In genomic region chr14:51103217-51103616, GRCm38 (mm10) we compare ENCODE assay signal across 10 mouse cellular contexts. TPM values are rescaled to one million over a fixed set of nuclear protein-coding genes. Genes with fewer than 3 reads are reported as not detected.
DNase-seq lines count a peak whose midpoint lies in the region; ATAC-seq and TF ChIP-seq lines count a peak whose summit lies in the region.
"Had no signal": no experiment of that assay in that cellular context is flagged by ENCODE, and none has a peak within 500 bp of the region (broad histone marks: within the 10 kb centered on the region; RNA-seq: fewer than 3 reads in every experiment).

No protein-coding gene starts in this region.

- WGBS in kidney, adult 2 months, result 77% methylated on average over 3 of the region's 3 CpGs
- 66% methylated on average over 3 of the region's 3 CpGs for WGBS in kidney, embryonic 14.5 days
- 78% methylated on average over 3 of the region's 3 CpGs for WGBS in bone marrow, adult 2 months
- 67% methylated on average over 3 of the region's 3 CpGs for WGBS in limb, embryonic 11.5 days
- 50% methylated on average over 3 of the region's 3 CpGs for WGBS in stomach, postnatal 0 days

- no peaks in the 10 kb centered on the region for H3K27me3 ChIP-seq in kidney, adult 2 months (replicated peaks; ENCODE audit: control insufficient read depth, insufficient read depth, low read length)
- no peaks in the 10 kb centered on the region for H3K27me3 ChIP-seq in kidney, embryonic 14.5 days (ENCODE audit: control insufficient read depth, insufficient read depth, low read length)
- no peaks in the 10 kb centered on the region for H3K27me3 ChIP-seq in limb, embryonic 11.5 days (ENCODE audit: control insufficient read depth, insufficient read depth, low read length)
- H3K27me3 ChIP-seq in stomach, postnatal 0 days (ENCODE audit: control insufficient read depth, insufficient read depth, low read length), result no peaks in the 10 kb centered on the region

- peak; percentile 83 for TF ChIP-seq CTCF in kidney, adult 2 months (conservative IDR thresholded peaks at IDR 0.05; ENCODE audit: insufficient read depth, insufficient read length, low read depth, low read length)
- peak; percentile 91 for TF ChIP-seq CTCF in bone marrow, adult 2 months (IDR thresholded peaks at IDR 0.05; ENCODE audit: control insufficient read depth, insufficient read depth, low read length)
- TF ChIP-seq CTCF in embryonic fibroblast, embryonic 13.5 days (IDR thresholded peaks at IDR 0.05; ENCODE audit: borderline replicate concordance, insufficient read depth, low read length), result peak; percentile 77; the same call in 1 of the 2 replicates
- TF ChIP-seq CTCF in stomach, postnatal 0 days (IDR thresholded peaks at IDR 0.05; ENCODE audit: low read depth), result peak; percentile 88

- peak; percentile 69 for DNase-seq in kidney, adult 2 months
- peak; percentile 78 for DNase-seq in induced T-regulatory cell, adult 2 months (ENCODE audit: low read depth)
- peak; percentile 81 for DNase-seq in limb, embryonic 11.5 days (ENCODE audit: low spot score)
- peak; percentile 75 for DNase-seq in stomach, postnatal 0 days (ENCODE audit: low spot score)

- no peak overlapping the region for H3K4me2 ChIP-seq in kidney, embryonic 14.5 days (replicated peaks; ENCODE audit: low read depth, low read length)
- no peak overlapping the region for H3K4me2 ChIP-seq in limb, embryonic 11.5 days (ENCODE audit: low read depth, severe bottlenecking)
- no peak overlapping the region for H3K4me2 ChIP-seq in stomach, postnatal 0 days (replicated peaks; ENCODE audit: low read depth)

- no peak overlapping the region for H3K4me3 ChIP-seq in kidney, adult 2 months (ENCODE audit: insufficient read depth, low read depth, low read length)
- H3K4me3 ChIP-seq in kidney, embryonic 14.5 days (ENCODE audit: low read length), result no peak overlapping the region
- no peak overlapping the region for H3K4me3 ChIP-seq in bone marrow, adult 2 months (replicated peaks; ENCODE audit: control insufficient read depth, low read depth, low read length)
- H3K4me3 ChIP-seq in embryonic fibroblast, embryonic 13.5 days (ENCODE audit: insufficient read depth, low read length), result no peak overlapping the region
- no peak overlapping the region for H3K4me3 ChIP-seq in limb, embryonic 11.5 days (ENCODE audit: low read depth, low read length)
- H3K4me3 ChIP-seq in stomach, postnatal 0 days (ENCODE audit: low read depth, low read length), result no peak overlapping the region

- no peaks in the 10 kb centered on the region for H3K4me1 ChIP-seq in kidney, adult 2 months (ENCODE audit: control insufficient read depth, insufficient read depth, low read length)
- H3K4me1 ChIP-seq in kidney, embryonic 14.5 days (ENCODE audit: control insufficient read depth, insufficient read depth, low read length), result no peaks in the 10 kb centered on the region
- H3K4me1 ChIP-seq in bone marrow, adult 2 months (ENCODE audit: control insufficient read depth, insufficient read depth, low read length), result no peaks in the 10 kb centered on the region; the same call in 1 of the 2 replicates
- H3K4me1 ChIP-seq in embryonic fibroblast, embryonic 13.5 days (ENCODE audit: control insufficient read depth, insufficient read depth, low read length), result no peaks in the 10 kb centered on the region
- H3K4me1 ChIP-seq in limb, embryonic 11.5 days (ENCODE audit: control insufficient read depth, insufficient read depth, low read length), result no peaks in the 10 kb centered on the region
- no peaks in the 10 kb centered on the region for H3K4me1 ChIP-seq in stomach, postnatal 0 days (replicated peaks; ENCODE audit: control insufficient read depth, insufficient read depth)

- TF ChIP-seq POLR2A in kidney, adult 2 months (IDR thresholded peaks at IDR 0.05; ENCODE audit: low read depth, low read length), result no peak
- TF ChIP-seq POLR2A in bone marrow, adult 2 months (IDR thresholded peaks at IDR 0.05; ENCODE audit: borderline replicate concordance, control insufficient read depth, low read depth, low read length), result no peak
- TF ChIP-seq POLR2A in embryonic fibroblast, embryonic 13.5 days (IDR thresholded peaks at IDR 0.05; ENCODE audit: low read depth, low read length), result no peak

- no peaks in the 10 kb centered on the region for H3K36me3 ChIP-seq in kidney, adult 2 months (ENCODE audit: control insufficient read depth, insufficient read depth, low read length)
- no peaks in the 10 kb centered on the region for H3K36me3 ChIP-seq in kidney, embryonic 14.5 days (ENCODE audit: control insufficient read depth, insufficient read depth, low read length)
- H3K36me3 ChIP-seq in limb, embryonic 11.5 days (ENCODE audit: control insufficient read depth, insufficient read depth, low read length), result no peaks in the 10 kb centered on the region
- H3K36me3 ChIP-seq in stomach, postnatal 0 days (ENCODE audit: control insufficient read depth, insufficient read depth, low read length), result no peaks in the 10 kb centered on the region

- ATAC-seq in kidney, embryonic 14.5 days (ENCODE audit: low FRiP score, low TSS enrichment), result no peak
- ATAC-seq in limb, embryonic 11.5 days (ENCODE audit: insufficient number of reproducible peaks, low FRiP score, low TSS enrichment, low read depth), result no peak
- peak; percentile 57 for ATAC-seq in monocyte, adult 5-6 weeks (replicated peaks; ENCODE audit: insufficient number of reproducible peaks, low FRiP score, low TSS enrichment, poor library complexity, severe bottlenecking)
- ATAC-seq in stomach, postnatal 0 days (ENCODE audit: low FRiP score, low TSS enrichment), result no peak

- no peaks in the 10 kb centered on the region for H3K9me3 ChIP-seq in kidney, embryonic 14.5 days (ENCODE audit: control insufficient read depth, low read length)
- H3K9me3 ChIP-seq in limb, embryonic 11.5 days (ENCODE audit: control insufficient read depth, low read length), result no peaks in the 10 kb centered on the region
- H3K9me3 ChIP-seq in stomach, postnatal 0 days (ENCODE audit: control insufficient read depth, low read length), result no peaks in the 10 kb centered on the region

- no peak overlapping the region for H3K9ac ChIP-seq in kidney, embryonic 14.5 days (ENCODE audit: low read depth, low read length)
- H3K9ac ChIP-seq in limb, embryonic 11.5 days (ENCODE audit: low read length), result no peak overlapping the region
- H3K9ac ChIP-seq in stomach, postnatal 0 days (ENCODE audit: low read length), result no peak overlapping the region

- no peak for TF ChIP-seq EP300 in stomach, postnatal 0 days (optimal IDR thresholded peaks at IDR 0.05)

- H3K27ac ChIP-seq in kidney, adult 2 months (ENCODE audit: insufficient read depth, low read depth, low read length), result no peak overlapping the region
- no peak overlapping the region for H3K27ac ChIP-seq in kidney, embryonic 14.5 days (ENCODE audit: low read depth, low read length)
- no peak overlapping the region for H3K27ac ChIP-seq in bone marrow, adult 2 months (ENCODE audit: control insufficient read depth, insufficient read depth, low read depth, low read length, poor library complexity)
- no peak overlapping the region for H3K27ac ChIP-seq in embryonic fibroblast, embryonic 13.5 days (ENCODE audit: insufficient read depth, low read length)
- H3K27ac ChIP-seq in limb, embryonic 11.5 days (replicated peaks; ENCODE audit: low read depth, low read length), result no peak overlapping the region
- no peak overlapping the region for H3K27ac ChIP-seq in stomach, postnatal 0 days (replicated peaks)

RNA-seq across cellular contexts. Expression of gene Eddm3b, which starts 11.0 kb away (rescaled TPM):
- 0.42 and 0.64 TPM in 2 replicates for polyA plus RNA-seq in kidney, adult 2 months (2012; rRNA removed)
- polyA plus RNA-seq in kidney, embryonic 14.5 days (2014; fragmentation: Nextera tagmentation; extraction: Ambion mirVana), result 2.1 and 2.5 TPM in 2 replicates
- polyA plus RNA-seq in bone marrow, adult 2 months (2011; ENCODE audit: insufficient read depth, insufficient read length, low replicate concordance, missing spikeins), result not detected in 2 replicates
- polyA plus RNA-seq in embryonic fibroblast, embryonic 13.5 days (2011; ENCODE audit: insufficient read length, low read depth, missing spikeins), result not detected in 2 replicates
- polyA plus RNA-seq in limb, embryonic 11.5 days (2014; fragmentation: Nextera tagmentation; extraction: Ambion mirVana), result not detected in 2 replicates
- not detected in 3 replicates for total RNA-seq in monocyte, adult 5-6 weeks (2017)
- not detected in 2 replicates for polyA plus RNA-seq in stomach, postnatal 0 days (2015; fragmentation: Nextera tagmentation; extraction: Ambion mirVana)
- total RNA-seq: left cerebral cortex, postnatal 14 days had no signal

RNA-seq across cellular contexts. Expression of gene Ang, which starts 12.3 kb away (rescaled TPM):
- polyA plus RNA-seq in kidney, adult 2 months (2012; rRNA removed), result 4.7 and 5.1 TPM in 2 replicates
- polyA plus RNA-seq in kidney, embryonic 14.5 days (2014; fragmentation: Nextera tagmentation; extraction: Ambion mirVana), result 6.3 and 9.5 TPM in 2 replicates
- 4.4 and 7.2 TPM in 2 replicates for polyA plus RNA-seq in bone marrow, adult 2 months (2011; ENCODE audit: insufficient read depth, insufficient read length, low replicate concordance, missing spikeins)
- 11.4 TPM in 2 replicates for polyA plus RNA-seq in embryonic fibroblast, embryonic 13.5 days (2011; ENCODE audit: insufficient read length, low read depth, missing spikeins)
- polyA plus RNA-seq in limb, embryonic 11.5 days (2014; fragmentation: Nextera tagmentation; extraction: Ambion mirVana), result 1.9 and 2.2 TPM in 2 replicates
- total RNA-seq in monocyte, adult 5-6 weeks (2017), result 0.75 to 1.2 TPM in 2 of 3 replicates, not detected in the other
- polyA plus RNA-seq in stomach, postnatal 0 days (2015; fragmentation: Nextera tagmentation; extraction: Ambion mirVana), result 27.7 and 29.5 TPM in 2 replicates

RNA-seq across cellular contexts. Expression of gene Rnase4, which starts 12.3 kb away (rescaled TPM):
- polyA plus RNA-seq in kidney, adult 2 months (2012; rRNA removed), result 35.1 and 41.2 TPM in 2 replicates
- polyA plus RNA-seq in kidney, embryonic 14.5 days (2014; fragmentation: Nextera tagmentation; extraction: Ambion mirVana), result 38.9 and 41.8 TPM in 2 replicates
- 3.1 and 8.7 TPM in 2 replicates for polyA plus RNA-seq in bone marrow, adult 2 months (2011; ENCODE audit: insufficient read depth, insufficient read length, low replicate concordance, missing spikeins)
- 116 and 134 TPM in 2 replicates for polyA plus RNA-seq in embryonic fibroblast, embryonic 13.5 days (2011; ENCODE audit: insufficient read length, low read depth, missing spikeins)
- 7.1 and 8.8 TPM in 2 replicates for polyA plus RNA-seq in limb, embryonic 11.5 days (2014; fragmentation: Nextera tagmentation; extraction: Ambion mirVana)
- total RNA-seq in monocyte, adult 5-6 weeks (2017), result 10.2 to 19.2 TPM (median 14.1 TPM) in 3 replicates
- polyA plus RNA-seq in stomach, postnatal 0 days (2015; fragmentation: Nextera tagmentation; extraction: Ambion mirVana), result 152 and 157 TPM in 2 replicates

RNA-seq across cellular contexts. Expression of gene Rnase6, which starts 20.5 kb away (rescaled TPM):
- 3.4 and 8.5 TPM in 2 replicates for polyA plus RNA-seq in kidney, adult 2 months (2012; rRNA removed)
- polyA plus RNA-seq in kidney, embryonic 14.5 days (2014; fragmentation: Nextera tagmentation; extraction: Ambion mirVana), result 0.38 and 0.49 TPM in 2 replicates
- polyA plus RNA-seq in bone marrow, adult 2 months (2011; ENCODE audit: insufficient read depth, insufficient read length, low replicate concordance, missing spikeins), result 11.6 and 19.4 TPM in 2 replicates
- not detected in 2 replicates for polyA plus RNA-seq in embryonic fibroblast, embryonic 13.5 days (2011; ENCODE audit: insufficient read length, low read depth, missing spikeins)
- polyA plus RNA-seq in limb, embryonic 11.5 days (2014; fragmentation: Nextera tagmentation; extraction: Ambion mirVana), result 0.20 and 0.41 TPM in 2 replicates
- total RNA-seq in monocyte, adult 5-6 weeks (2017), result 198 to 426 TPM (median 345 TPM) in 3 replicates
- 1.2 and 1.3 TPM in 2 replicates for polyA plus RNA-seq in stomach, postnatal 0 days (2015; fragmentation: Nextera tagmentation; extraction: Ambion mirVana)
- total RNA-seq: left cerebral cortex, postnatal 14 days had no signal

RNA-seq across cellular contexts. Expression of gene Olfr750, which starts 29.0 kb away (rescaled TPM):
- not detected in 2 replicates for polyA plus RNA-seq in kidney, adult 2 months (2012; rRNA removed)
- polyA plus RNA-seq in kidney, embryonic 14.5 days (2014; fragmentation: Nextera tagmentation; extraction: Ambion mirVana), result not detected in 2 replicates
- polyA plus RNA-seq in bone marrow, adult 2 months (2011; ENCODE audit: insufficient read depth, insufficient read length, low replicate concordance, missing spikeins), result not detected in 2 replicates
- not detected in 2 replicates for polyA plus RNA-seq in embryonic fibroblast, embryonic 13.5 days (2011; ENCODE audit: insufficient read length, low read depth, missing spikeins)
- polyA plus RNA-seq in limb, embryonic 11.5 days (2014; fragmentation: Nextera tagmentation; extraction: Ambion mirVana), result not detected in 2 replicates
- total RNA-seq in monocyte, adult 5-6 weeks (2017), result not detected in 3 replicates
- not detected in 2 replicates for polyA plus RNA-seq in stomach, postnatal 0 days (2015; fragmentation: Nextera tagmentation; extraction: Ambion mirVana)
- total RNA-seq: adrenal gland, postnatal 4 days; left cerebral cortex, postnatal 14 days had no signal
